Mouse (Mus musculus) C2C12 (cell line): Measurements from ENCODE around the gene Clec10a. TPM values are rescaled to one million over a fixed set of nuclear protein-coding genes. Genes with fewer than 3 reads are reported as not detected.
A peak's percentile ranks its signal among the peaks of the same experiment; 100 is the strongest.

Experiments
- H3K27me3 ChIP-seq: one replicate; pipeline ENCODE4 v1.6.1; 2011; ENCODE audit not compliant: control insufficient read depth, insufficient read depth, insufficient read length
- H3K36me3 ChIP-seq: one replicate; pipeline ENCODE4 v1.6.1; 2011; ENCODE audit not compliant: control insufficient read depth, insufficient read depth
- H3K4me3 ChIP-seq: one replicate; pipeline ENCODE4 v1.5.1; 2011; ENCODE audit warnings: mild to moderate bottlenecking, control low read depth; ENCODE audit not compliant: poor library complexity, insufficient read depth, severe bottlenecking
- H3K79me2 ChIP-seq: one replicate; pipeline ENCODE4 v1.6.1; 2011; ENCODE audit not compliant: control insufficient read depth, insufficient read depth
- H3K79me3 ChIP-seq: one replicate; pipeline ENCODE4 v1.6.1; 2011; ENCODE audit warnings: low read depth, control low read depth
- H3ac ChIP-seq: one replicate; pipeline ENCODE3; 2011; ENCODE audit warnings: low read depth; ENCODE audit not compliant: control insufficient read depth, insufficient read length
- CEBPB ChIP-seq: IDR thresholded peaks from one replicate; pipeline ENCODE4 v1.6.1; 2011; ENCODE audit warnings: low read depth, mild to moderate bottlenecking, control low read depth, moderate library complexity
- CTCF ChIP-seq: IDR thresholded peaks from one replicate; pipeline ENCODE4 v1.5.1; 2011; ENCODE audit not compliant: control insufficient read depth, insufficient read depth, insufficient read length
- FOSL1 ChIP-seq: IDR thresholded peaks from one replicate; pipeline ENCODE4 v1.8.0; 2011; ENCODE audit warnings: mild to moderate bottlenecking, low read length; ENCODE audit not compliant: poor library complexity, insufficient read depth, severe bottlenecking
- MAX ChIP-seq: IDR thresholded peaks from one replicate; pipeline ENCODE4 v1.6.1; 2011; ENCODE audit warnings: mild to moderate bottlenecking, control low read depth
- MYOD1 ChIP-seq: IDR thresholded peaks from one replicate; pipeline ENCODE4 v1.6.1; 2011; ENCODE audit warnings: low read depth; ENCODE audit not compliant: control insufficient read depth, insufficient read length
- MYOG ChIP-seq: IDR thresholded peaks from one replicate; pipeline ENCODE4 v1.6.1; 2011; ENCODE audit not compliant: control insufficient read depth, insufficient read length; ENCODE audit errors: extremely low read depth
- USF1 ChIP-seq: IDR thresholded peaks from one replicate; pipeline ENCODE4 v1.6.1; 2011; ENCODE audit warnings: low read depth, mild to moderate bottlenecking, control low read depth, moderate library complexity
- polyA plus RNA-seq: library from polyadenylated mRNA; unstranded; fragments of >200 nt; fragmentation: generic; extraction: Trizol; gene quantifications from one replicate; pipeline ENCODE4 v1.2.1, GENCODE M21; 2012; ENCODE audit warnings: missing spikeins

Gene Clec10a
- polyA plus RNA-seq, 1 experiment = 0.20 TPM

- H3K36me3 ChIP-seq = peaks cover 4% of the 10 kb centered on the region
- H3K4me3 ChIP-seq = no peak overlapping the region
- no peak overlapping the region for H3ac ChIP-seq
- H3K79me2 ChIP-seq = no peaks in the 10 kb centered on the region
- no peaks in the 10 kb centered on the region for H3K27me3 ChIP-seq
- no peak for TF ChIP-seq MYOD1
- TF ChIP-seq MAX = peak; percentile 62
- peak; percentile 9 for TF ChIP-seq FOSL1
- peak; percentile 3 for TF ChIP-seq USF1
- TF ChIP-seq CTCF = no peak
- no peak for TF ChIP-seq CEBPB
- TF ChIP-seq MYOG = no peak
- no peaks in the 10 kb centered on the region for H3K79me3 ChIP-seq
Observed at GRCm38 (mm10) chr11:70191188-70191587, 35.2 kb downstream of the Clec10a start.

GRCm38 (mm10) chr11:70192157-70192556, 36.2 kb downstream of the Clec10a start:
- no peaks in the 10 kb centered on the region for H3K79me3 ChIP-seq

GRCm38 (mm10) chr11:70193354-70194285, 37.6 kb downstream of the Clec10a start:
- Histone ChIP-seq H3K27me3 (no peaks in the 10 kb centered on the region), H3ac (peak overlapping the region; percentile 19), H3K79me3 (no peaks in the 10 kb centered on the region), H3K4me3 (no peak overlapping the region), H3K36me3 (peaks cover 4% of the 10 kb centered on the region), H3K79me2 (no peaks in the 10 kb centered on the region)
- TF ChIP-seq FOSL1 = peak; percentile 44
- peak; percentile 63 for TF ChIP-seq MYOD1
- TF ChIP-seq CEBPB = peak; percentile 81
- no peak for TF ChIP-seq MYOG

More at GRCm38 (mm10) chr11:70192157-70192556, 36.2 kb downstream of the Clec10a start:
- Histone ChIP-seq H3K36me3 (peaks cover 4% of the 10 kb centered on the region), H3ac (no peak overlapping the region), H3K79me2 (no peaks in the 10 kb centered on the region), H3K4me3 (no peak overlapping the region), H3K27me3 (no peaks in the 10 kb centered on the region)
- TF ChIP-seq MYOG = no peak
- no peak for TF ChIP-seq USF1
- no peak for TF ChIP-seq FOSL1
- TF ChIP-seq CTCF = no peak
- no peak for TF ChIP-seq CEBPB
- no peak for TF ChIP-seq MYOD1
- no peak for TF ChIP-seq MAX

GRCm38 (mm10) chr11:70198332-70198731, 42.3 kb downstream of the Clec10a start:
- H3K27me3 ChIP-seq = no peaks in the 10 kb centered on the region
- H3K4me3 ChIP-seq = no peak overlapping the region
- no peak overlapping the region for H3ac ChIP-seq
- no peaks in the 10 kb centered on the region for H3K79me2 ChIP-seq
- H3K79me3 ChIP-seq = peaks cover 3% of the 10 kb centered on the region
- peaks cover 4% of the 10 kb centered on the region for H3K36me3 ChIP-seq
- peak; percentile 13 for TF ChIP-seq USF1
- TF ChIP-seq MYOG = no peak
- TF ChIP-seq FOSL1 = peak; percentile 93
- peak; percentile 53 for TF ChIP-seq MAX
- no peak for TF ChIP-seq CTCF
- TF ChIP-seq CEBPB = peak; percentile 83
- TF ChIP-seq MYOD1 = no peak

- peaks cover 3% of the 10 kb centered on the region for H3K79me3 ChIP-seq
- TF ChIP-seq CEBPB = no peak
- TF ChIP-seq FOSL1 = no peak
- no peak for TF ChIP-seq USF1
- TF ChIP-seq MYOD1 = no peak
- TF ChIP-seq CTCF = no peak
- no peak for TF ChIP-seq MAX
- TF ChIP-seq MYOG = no peak
- peak overlapping the region; percentile 2 for H3K4me3 ChIP-seq
- no peaks in the 10 kb centered on the region for H3K79me2 ChIP-seq
- H3K36me3 ChIP-seq = peaks cover 4% of the 10 kb centered on the region
- no peak overlapping the region for H3ac ChIP-seq
- no peaks in the 10 kb centered on the region for H3K27me3 ChIP-seq
Observed at GRCm38 (mm10) chr11:70199107-70199506, 43.1 kb downstream of the Clec10a start.

GRCm38 (mm10) chr11:70200036-70200608, 44.1 kb downstream of the Clec10a start:
- Histone ChIP-seq H3K4me3 (no peak overlapping the region), H3K79me2 (no peaks in the 10 kb centered on the region), H3K79me3 (peaks cover 3% of the 10 kb centered on the region), H3ac (peak overlapping the region; percentile 31), H3K36me3 (peaks cover 4% of the 10 kb centered on the region), H3K27me3 (no peaks in the 10 kb centered on the region)
- TF ChIP-seq CTCF = no peak
- no peak for TF ChIP-seq MYOG
- TF ChIP-seq USF1 = peak; percentile 72
- TF ChIP-seq CEBPB = no peak
- no peak for TF ChIP-seq MYOD1
